Mouse (Mus musculus) gastrocnemius, adult 2 months (tissue): ENCODE results near the gene Fgfr2. TPM values are rescaled to one million over a fixed set of nuclear protein-coding genes. Genes with fewer than 3 reads are reported as not detected.

Experiments
- DNase-seq: peaks from one replicate; pipeline ENCODE4 v3.0.0; 2022
- H3K27ac ChIP-seq: fragments of 200-600 bp; 2 replicates; pipeline ENCODE4 v1.8.1; 2022; ENCODE audit warnings: mild to moderate bottlenecking
- H3K4me3 ChIP-seq: fragments of 200-600 bp; 2 replicates; pipeline ENCODE4 v1.8.1; 2022; ENCODE audit warnings: mild to moderate bottlenecking, moderate library complexity
- CTCF ChIP-seq: fragments of 200-600 bp; IDR thresholded peaks from 2 replicates; pipeline ENCODE4 v1.8.1; 2022; ENCODE audit warnings: antibody characterized with exemption, mild to moderate bottlenecking, moderate library complexity
- intact Hi-C: fragments of 180-260 bp; cut with DNase I; formaldehyde crosslinking; loops from one replicate; pipeline ENCODE4 v1.15.1; 2025
- total RNA-seq, 2 experiments: library from RNA; stranded (reverse); gene quantifications; 2 replicates each; pipeline ENCODE4 v1.2.3; 2021

Fgfr2 gene
- total RNA-seq, 2 experiments from 2014 or later: 0.15 to 0.33 TPM

GRCm38 (mm10) chr7:133094161-133094560, 29.0 kb downstream of the Fgfr2 start:
- DNase-seq: peak; percentile 53
- Histone ChIP-seq H3K27ac (peak overlapping the region; percentile 41), H3K4me3 (no peak overlapping the region)
- no peak for TF ChIP-seq CTCF
- intact Hi-C loops: no loop called here

GRCm38 (mm10) chr7:133093731-133094130, 29.4 kb downstream of the Fgfr2 start:
- no peak for TF ChIP-seq CTCF
- Histone ChIP-seq H3K27ac (peak overlapping the region; percentile 41), H3K4me3 (no peak overlapping the region)
- no peak for DNase-seq
- intact Hi-C loops: no loop called here

GRCm38 (mm10) chr7:133090641-133091040, 32.5 kb downstream of the Fgfr2 start:
- no peak for TF ChIP-seq CTCF
- peak; percentile 5 for DNase-seq
- Histone ChIP-seq H3K4me3 (no peak overlapping the region), H3K27ac (peak overlapping the region; percentile 89)
- intact Hi-C loops: no loop called here

- H3K27ac ChIP-seq: peak overlapping the region; percentile 89
- intact Hi-C loops: no loop called here
- H3K4me3 ChIP-seq: peak overlapping the region; percentile 31
- no peak for TF ChIP-seq CTCF
- DNase-seq: peak; percentile 20
These were observed 33.4 kb downstream of the Fgfr2 start for GRCm38 (mm10) chr7:133089621-133090260.

- intact Hi-C loops: no loop called here
- TF ChIP-seq CTCF: no peak
- H3K27ac ChIP-seq: peak overlapping the region; percentile 89
- peak; percentile 76 for DNase-seq
- H3K4me3 ChIP-seq: peak overlapping the region; percentile 67
These were observed 34.3 kb downstream of the Fgfr2 start for GRCm38 (mm10) chr7:133088830-133089261.

- TF ChIP-seq CTCF: no peak
- peak overlapping the region; percentile 67 for H3K4me3 ChIP-seq
- intact Hi-C loops: no loop called here
- peak overlapping the region; percentile 89 for H3K27ac ChIP-seq
- no peak for DNase-seq
These were observed 34.7 kb downstream of the Fgfr2 start for GRCm38 (mm10) chr7:133088411-133088810.

GRCm38 (mm10) chr7:133085408-133085807, 37.7 kb downstream of the Fgfr2 start:
- no peak for TF ChIP-seq CTCF
- DNase-seq: no peak
- intact Hi-C loops: no loop called here

GRCm38 (mm10) chr7:133083936-133084614, 39.1 kb downstream of the Fgfr2 start:
- no peak overlapping the region for H3K4me3 ChIP-seq
- TF ChIP-seq CTCF: no peak
- no peak overlapping the region for H3K27ac ChIP-seq
- no peak for DNase-seq
- intact Hi-C loops: no loop called here

More at GRCm38 (mm10) chr7:133085408-133085807, 37.7 kb downstream of the Fgfr2 start:
- Histone ChIP-seq H3K27ac (no peak overlapping the region), H3K4me3 (no peak overlapping the region)

- no peak for TF ChIP-seq CTCF
- no peak for DNase-seq
- intact Hi-C loops: no loop called here
- H3K27ac ChIP-seq: no peak overlapping the region
- H3K4me3 ChIP-seq: no peak overlapping the region
These were observed 44.2 kb downstream of the Fgfr2 start for GRCm38 (mm10) chr7:133078929-133079328.

GRCm38 (mm10) chr7:133074462-133075133, 48.6 kb downstream of the Fgfr2 start:
- DNase-seq: no peak
- intact Hi-C loops: loop anchor here (5.0 kb wide), 1 partner anchor 38 kb away; no protein-coding TSS in a partner anchor
- Histone ChIP-seq H3K4me3 (no peak overlapping the region), H3K27ac (0 out of 2 replicates have a peak overlapping the region, but pooled peaks have one; percentile 38)
- no peak for TF ChIP-seq CTCF

GRCm38 (mm10) chr7:133073147-133073651, 50.0 kb downstream of the Fgfr2 start:
- no peak overlapping the region for H3K4me3 ChIP-seq
- no peak for TF ChIP-seq CTCF
- DNase-seq: no peak
- no peak overlapping the region for H3K27ac ChIP-seq
- intact Hi-C loops: loop anchor here (5.0 kb wide), 1 partner anchor 39 kb away; no protein-coding TSS in a partner anchor

GRCm38 (mm10) chr7:133072535-133072934, 50.6 kb downstream of the Fgfr2 start:
- Histone ChIP-seq H3K27ac (no peak overlapping the region), H3K4me3 (no peak overlapping the region)
- intact Hi-C loops: loop anchor here (5.0 kb wide), 1 partner anchor 40 kb away; no protein-coding TSS in a partner anchor
- DNase-seq: no peak
- TF ChIP-seq CTCF: no peak
